Mouse (Mus musculus) lung, postnatal 0 days (tissue): ENCODE results near the gene Fgf15.

Experiments used
- CTCF ChIP-seq: IDR thresholded peaks from 2 replicates; pipeline ENCODE4 v1.5.1; 2016; ENCODE audit warnings: antibody characterized with exemption, mild to moderate bottlenecking
- EP300 ChIP-seq: IDR thresholded peaks from 2 replicates; pipeline ENCODE4 v1.6.1; 2016; ENCODE audit warnings: antibody characterized with exemption, mild to moderate bottlenecking, control low read depth

DNA sequence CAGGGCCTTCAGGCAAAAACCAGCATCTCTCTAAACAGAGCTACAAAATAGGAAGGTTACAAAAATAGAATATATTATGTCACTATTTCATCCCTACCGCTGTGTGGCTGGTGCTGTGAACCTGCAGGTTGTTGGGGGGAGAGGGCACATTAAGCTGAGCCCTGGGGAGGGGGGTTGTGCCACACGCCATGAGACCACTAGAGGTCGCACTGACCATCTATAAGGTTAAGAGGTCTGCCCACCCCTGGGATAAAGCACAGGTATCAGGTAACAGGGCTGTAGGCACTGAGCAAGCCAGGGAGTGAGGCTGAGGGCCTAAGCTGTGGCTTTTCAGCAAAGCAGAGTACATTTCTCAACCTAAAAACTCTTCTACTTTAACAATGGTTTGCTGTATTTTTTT lies 35.4 kb downstream of the Fgf15 start:
- peak; percentile 64 for TF ChIP-seq CTCF
- no peak for TF ChIP-seq EP300
